Mouse (Mus musculus): ENCODE results near the gene Cpne4. TPM values are rescaled to one million over a fixed set of nuclear protein-coding genes. Genes with fewer than 3 reads are reported as not detected.

Cpne4 gene
- polyA plus RNA-seq, 1 experiment, result not detected

GRCm38 (mm10) chr9:104972828-104973227 lies 425.7 kb downstream of the Cpne4 start:
- no peak overlapping the region for H3K27ac ChIP-seq (ENCODE audit: insufficient read depth, low read length)
- no peaks in the 10 kb centered on the region for H3K27me3 ChIP-seq (ENCODE audit: control insufficient read depth, insufficient read depth, low read length, poor library complexity, severe bottlenecking)
- H3K4me3 ChIP-seq (ENCODE audit: low read depth, low read length), result no peak overlapping the region
- no peaks in the 10 kb centered on the region for H3K36me3 ChIP-seq (ENCODE audit: control insufficient read depth, insufficient read depth, low read length, poor library complexity, severe bottlenecking)
- H3K9me3 ChIP-seq (replicated peaks; ENCODE audit: control insufficient read depth, insufficient read depth, low read length, poor library complexity, severe bottlenecking), result no peaks in the 10 kb centered on the region
- H3K9ac ChIP-seq (ENCODE audit: low read depth, poor library complexity, severe bottlenecking), result no peak overlapping the region
- no peak for TF ChIP-seq POLR2A (IDR thresholded peaks at IDR 0.05; ENCODE audit: insufficient read depth, low read length)
- TF ChIP-seq CTCF (IDR thresholded peaks at IDR 0.05; ENCODE audit: low read depth, low read length), result no peak
- H3K4me1 ChIP-seq (ENCODE audit: control insufficient read depth, insufficient read depth, low read length), result no peaks in the 10 kb centered on the region

DNA sequence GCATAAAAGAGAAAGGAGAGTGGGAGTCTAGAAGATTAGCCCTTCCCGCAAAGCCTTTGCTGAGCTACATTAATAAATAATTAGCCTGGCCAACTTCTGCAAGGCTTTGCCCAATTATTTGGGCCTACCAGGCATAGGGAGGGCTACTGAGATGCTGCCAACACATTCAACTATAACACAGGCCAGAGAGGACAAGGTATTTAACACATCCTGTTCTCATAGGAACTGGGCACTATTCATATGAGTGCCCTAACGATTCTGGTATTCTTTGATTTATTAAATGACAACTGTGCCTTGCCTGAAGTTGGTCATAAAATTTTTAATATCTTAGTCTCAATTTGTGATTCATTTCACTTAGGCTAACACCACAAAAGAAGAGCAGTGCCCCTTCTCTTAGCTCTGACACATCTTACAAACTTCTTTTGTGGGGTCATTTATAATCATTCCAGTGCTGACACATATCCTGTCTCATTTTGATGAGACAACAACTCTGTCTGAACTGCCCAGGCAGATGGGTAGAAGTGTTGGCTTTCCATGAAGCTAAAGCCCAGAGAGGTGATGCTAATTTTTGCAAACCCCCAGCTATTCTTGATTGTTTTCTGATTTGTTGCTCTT lies 435.0 kb downstream of the Cpne4 start:
- Histone ChIP-seq H3K36me3 (ENCODE audit: control insufficient read depth, insufficient read depth, low read length, poor library complexity, severe bottlenecking) (no peaks in the 10 kb centered on the region), H3K4me3 (ENCODE audit: low read depth, low read length) (no peak overlapping the region), H3K9ac (ENCODE audit: low read depth, poor library complexity, severe bottlenecking) (no peak overlapping the region), H3K4me1 (ENCODE audit: control insufficient read depth, insufficient read depth, low read length) (no peaks in the 10 kb centered on the region), H3K27me3 (ENCODE audit: control insufficient read depth, insufficient read depth, low read length, poor library complexity, severe bottlenecking) (no peaks in the 10 kb centered on the region), H3K9me3 (replicated peaks; ENCODE audit: control insufficient read depth, insufficient read depth, low read length, poor library complexity, severe bottlenecking) (no peaks in the 10 kb centered on the region), H3K27ac (ENCODE audit: insufficient read depth, low read length) (no peak overlapping the region)
- TF ChIP-seq EP300 (IDR thresholded peaks at IDR 0.05; ENCODE audit: insufficient read depth, low read depth, low read length), result no peak
- no peak for TF ChIP-seq POLR2A (IDR thresholded peaks at IDR 0.05; ENCODE audit: insufficient read depth, low read length)
- no peak for TF ChIP-seq CTCF (IDR thresholded peaks at IDR 0.05; ENCODE audit: low read depth, low read length)

DNA sequence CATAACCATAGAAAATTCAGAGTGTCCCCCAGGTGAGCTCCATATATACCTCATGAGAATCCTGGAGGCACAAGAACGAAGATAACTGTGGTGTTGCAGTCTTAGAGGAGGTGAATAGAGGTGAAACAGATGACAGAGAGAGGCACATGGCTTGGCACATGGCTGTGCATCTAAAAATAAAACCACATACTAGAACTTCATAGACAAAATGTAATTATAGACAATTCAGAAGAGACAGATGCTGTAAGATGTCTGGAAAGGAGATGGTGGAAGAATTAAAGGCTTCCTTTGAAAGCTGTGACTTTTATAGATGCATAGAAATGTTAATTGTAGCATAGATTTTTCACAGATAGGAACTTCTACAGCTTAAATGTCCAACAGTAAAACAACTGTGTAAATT lies 451.1 kb downstream of the Cpne4 start:
- no peaks in the 10 kb centered on the region for H3K9me3 ChIP-seq (replicated peaks; ENCODE audit: control insufficient read depth, insufficient read depth, low read length, poor library complexity, severe bottlenecking)
- H3K27ac ChIP-seq (ENCODE audit: insufficient read depth, low read length), result no peak overlapping the region
- no peaks in the 10 kb centered on the region for H3K27me3 ChIP-seq (ENCODE audit: control insufficient read depth, insufficient read depth, low read length, poor library complexity, severe bottlenecking)
- TF ChIP-seq EP300 (IDR thresholded peaks at IDR 0.05; ENCODE audit: insufficient read depth, low read depth, low read length) (no peak), POLR2A (IDR thresholded peaks at IDR 0.05; ENCODE audit: insufficient read depth, low read length) (no peak), CTCF (IDR thresholded peaks at IDR 0.05; ENCODE audit: low read depth, low read length) (no peak)
- no peaks in the 10 kb centered on the region for H3K36me3 ChIP-seq (ENCODE audit: control insufficient read depth, insufficient read depth, low read length, poor library complexity, severe bottlenecking)
- no peak overlapping the region for H3K9ac ChIP-seq (ENCODE audit: low read depth, poor library complexity, severe bottlenecking)
- H3K4me3 ChIP-seq (ENCODE audit: low read depth, low read length), result no peak overlapping the region
- H3K4me1 ChIP-seq (ENCODE audit: control insufficient read depth, insufficient read depth, low read length), result no peaks in the 10 kb centered on the region

DNA sequence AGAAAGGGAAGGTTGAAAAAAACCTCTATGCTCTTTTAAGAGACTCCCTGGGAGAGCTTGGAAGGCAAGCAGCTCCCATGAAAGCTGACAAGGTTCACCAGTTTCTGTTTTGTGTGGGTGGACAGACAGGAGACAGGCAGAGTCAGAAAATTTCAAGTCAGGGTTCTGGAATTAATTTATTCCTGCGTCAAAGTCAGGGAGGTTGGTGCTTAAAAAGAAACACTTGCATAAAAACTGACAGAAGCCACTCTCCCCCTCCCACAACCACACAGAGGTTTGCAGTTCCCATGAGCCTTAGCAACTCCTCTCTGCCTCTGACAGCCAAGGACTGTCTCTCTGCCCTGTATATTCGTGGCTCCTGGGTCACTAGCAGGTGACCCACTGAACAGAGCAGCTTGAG lies 463.6 kb downstream of the Cpne4 start:
- Histone ChIP-seq H3K9me3 (replicated peaks; ENCODE audit: control insufficient read depth, insufficient read depth, low read length, poor library complexity, severe bottlenecking) (no peaks in the 10 kb centered on the region), H3K4me3 (ENCODE audit: low read depth, low read length) (no peak overlapping the region)
- TF ChIP-seq POLR2A (IDR thresholded peaks at IDR 0.05; ENCODE audit: insufficient read depth, low read length) (no peak), EP300 (IDR thresholded peaks at IDR 0.05; ENCODE audit: insufficient read depth, low read depth, low read length) (no peak), CTCF (IDR thresholded peaks at IDR 0.05; ENCODE audit: low read depth, low read length) (no peak)

DNA sequence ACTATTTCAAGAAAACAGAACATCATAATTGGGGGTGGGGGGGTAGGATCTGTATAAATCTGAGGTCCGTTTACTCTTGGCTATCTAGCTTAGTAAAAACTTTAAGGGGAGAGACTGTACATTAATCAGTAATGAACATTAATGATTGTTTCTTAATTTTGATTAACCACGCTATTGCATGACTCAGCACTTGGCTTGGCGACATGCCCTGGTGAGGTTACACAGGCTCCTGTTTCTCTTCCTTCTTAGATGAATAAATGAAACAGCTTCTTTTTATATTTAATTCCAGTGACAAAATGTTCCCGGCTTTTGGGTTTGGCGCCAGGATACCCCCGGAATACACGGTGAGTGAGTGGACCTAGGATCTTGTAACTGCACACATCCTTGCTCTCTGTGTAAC lies 471.1 kb downstream of the Cpne4 start:
- TF ChIP-seq CTCF (IDR thresholded peaks at IDR 0.05; ENCODE audit: low read depth, low read length) (no peak), EP300 (IDR thresholded peaks at IDR 0.05; ENCODE audit: insufficient read depth, low read depth, low read length) (no peak), POLR2A (IDR thresholded peaks at IDR 0.05; ENCODE audit: insufficient read depth, low read length) (no peak)
- Histone ChIP-seq H3K9me3 (replicated peaks; ENCODE audit: control insufficient read depth, insufficient read depth, low read length, poor library complexity, severe bottlenecking) (no peaks in the 10 kb centered on the region), H3K36me3 (ENCODE audit: control insufficient read depth, insufficient read depth, low read length, poor library complexity, severe bottlenecking) (no peaks in the 10 kb centered on the region), H3K27ac (ENCODE audit: insufficient read depth, low read length) (no peak overlapping the region), H3K4me3 (ENCODE audit: low read depth, low read length) (no peak overlapping the region), H3K9ac (ENCODE audit: low read depth, poor library complexity, severe bottlenecking) (no peak overlapping the region), H3K4me1 (ENCODE audit: control insufficient read depth, insufficient read depth, low read length) (no peaks in the 10 kb centered on the region), H3K27me3 (ENCODE audit: control insufficient read depth, insufficient read depth, low read length, poor library complexity, severe bottlenecking) (no peaks in the 10 kb centered on the region)

More for the DNA sequence above, 463.6 kb downstream of the Cpne4 start:
- no peak overlapping the region for H3K27ac ChIP-seq (ENCODE audit: insufficient read depth, low read length)
- no peaks in the 10 kb centered on the region for H3K27me3 ChIP-seq (ENCODE audit: control insufficient read depth, insufficient read depth, low read length, poor library complexity, severe bottlenecking)
- no peaks in the 10 kb centered on the region for H3K36me3 ChIP-seq (ENCODE audit: control insufficient read depth, insufficient read depth, low read length, poor library complexity, severe bottlenecking)
- H3K4me1 ChIP-seq (ENCODE audit: control insufficient read depth, insufficient read depth, low read length), result no peaks in the 10 kb centered on the region
- no peak overlapping the region for H3K9ac ChIP-seq (ENCODE audit: low read depth, poor library complexity, severe bottlenecking)

- Histone ChIP-seq H3K4me3 (ENCODE audit: low read depth, low read length) (no peak overlapping the region), H3K27ac (ENCODE audit: insufficient read depth, low read length) (no peak overlapping the region), H3K27me3 (ENCODE audit: control insufficient read depth, insufficient read depth, low read length, poor library complexity, severe bottlenecking) (no peaks in the 10 kb centered on the region), H3K4me1 (ENCODE audit: control insufficient read depth, insufficient read depth, low read length) (no peaks in the 10 kb centered on the region), H3K9ac (ENCODE audit: low read depth, poor library complexity, severe bottlenecking) (no peak overlapping the region), H3K36me3 (ENCODE audit: control insufficient read depth, insufficient read depth, low read length, poor library complexity, severe bottlenecking) (no peaks in the 10 kb centered on the region), H3K9me3 (replicated peaks; ENCODE audit: control insufficient read depth, insufficient read depth, low read length, poor library complexity, severe bottlenecking) (no peaks in the 10 kb centered on the region)
- TF ChIP-seq POLR2A (IDR thresholded peaks at IDR 0.05; ENCODE audit: insufficient read depth, low read length) (no peak), EP300 (IDR thresholded peaks at IDR 0.05; ENCODE audit: insufficient read depth, low read depth, low read length) (no peak), CTCF (IDR thresholded peaks at IDR 0.05; ENCODE audit: low read depth, low read length) (no peak)
Measured at GRCm38 (mm10) chr9:105028311-105028710, 481.2 kb downstream of the Cpne4 start.

Measured in ES-Bruce4 (cell line).